Mouse (Mus musculus) kidney, adult 2 months (tissue): ENCODE data around the gene Abcd2. TPM values are rescaled to one million over a fixed set of nuclear protein-coding genes. Genes with fewer than 3 reads are reported as not detected.

ENCODE experiments used
- DNase-seq: peaks from one replicate; pipeline ENCODE4 v3.0.0; 2021
- H3K27ac ChIP-seq: fragments of 200-500 bp; 2 replicates; pipeline ENCODE4 v1.5.1; 2012; ENCODE audit warnings: low read depth, low read length, control low read depth, inconsistent platforms; ENCODE audit not compliant: insufficient read depth
- H3K27me3 ChIP-seq: fragments of 200-500 bp; replicated peaks from 2 replicates; pipeline ENCODE4 v1.6.1; 2012; ENCODE audit warnings: mild to moderate bottlenecking, moderate library complexity, low read length, inconsistent platforms; ENCODE audit not compliant: control insufficient read depth, insufficient read depth
- H3K36me3 ChIP-seq: fragments of 200-500 bp; 2 replicates; pipeline ENCODE4 v1.6.1; 2012; ENCODE audit warnings: mild to moderate bottlenecking, moderate library complexity, low read length, inconsistent platforms; ENCODE audit not compliant: control insufficient read depth, insufficient read depth
- H3K4me1 ChIP-seq: fragments of 200-500 bp; 2 replicates; pipeline ENCODE4 v1.6.1; 2011; ENCODE audit warnings: low read length; ENCODE audit not compliant: control insufficient read depth, insufficient read depth
- H3K4me3 ChIP-seq: fragments of 200-500 bp; 2 replicates; pipeline ENCODE4 v1.5.1; 2011; ENCODE audit warnings: mild to moderate bottlenecking, low read depth, low read length, control low read depth; ENCODE audit not compliant: insufficient read depth
- CTCF ChIP-seq: fragments of 200-500 bp; conservative IDR thresholded peaks from 2 replicates; pipeline ENCODE4 v1.5.1; 2011; ENCODE audit warnings: low read depth, mild to moderate bottlenecking, control low read depth, low read length, moderate library complexity, mixed read lengths; ENCODE audit not compliant: insufficient read depth, insufficient read length
- POLR2A ChIP-seq: fragments of 200-500 bp; IDR thresholded peaks from one replicate; pipeline ENCODE4 v1.6.1; 2011; ENCODE audit warnings: low read depth, low read length, control low read depth
- WGBS: fragments of 180-500 bp; shearing (Covaris S2); methylation state at CpG from one replicate; pipeline ENCODE4 v1.1.7; 2018; 5-methylcytosine and 5-hydroxymethylcytosine counted together
- polyA plus RNA-seq: library from polyadenylated mRNA; depleted of rRNA; stranded (reverse); fragments of >200 nt; gene quantifications from 2 replicates; pipeline ENCODE4 v1.2.3, GENCODE M21; 2012; rRNA removed

The Abcd2 gene
- polyA plus RNA-seq, 1 experiment = 3.7 TPM

- H3K36me3 ChIP-seq = no peaks in the 10 kb centered on the region
- 63% methylated on average over 14 of the region's 14 CpGs for WGBS
- no peak for TF ChIP-seq CTCF
- TF ChIP-seq POLR2A = no peak
- no peak overlapping the region for H3K27ac ChIP-seq
- no peaks in the 10 kb centered on the region for H3K27me3 ChIP-seq
- no peak for DNase-seq
- no peak overlapping the region for H3K4me3 ChIP-seq
- no peaks in the 10 kb centered on the region for H3K4me1 ChIP-seq
Observed at GRCm38 (mm10) chr15:91103814-91104213, 87.8 kb downstream of the Abcd2 start.

- no peaks in the 10 kb centered on the region for H3K27me3 ChIP-seq
- DNase-seq = no peak
- H3K4me1 ChIP-seq = no peaks in the 10 kb centered on the region
- H3K36me3 ChIP-seq = no peaks in the 10 kb centered on the region
- no peak overlapping the region for H3K27ac ChIP-seq
- no peak overlapping the region for H3K4me3 ChIP-seq
- WGBS = 89% methylated on average over 8 of the region's 8 CpGs
- TF ChIP-seq CTCF (no peak), POLR2A (no peak)
Observed at GRCm38 (mm10) chr15:91103305-91103704, 88.3 kb downstream of the Abcd2 start.

GRCm38 (mm10) chr15:91096606-91097005 lies 95.0 kb downstream of the Abcd2 start:
- 88% methylated on average over 6 of the region's 6 CpGs for WGBS
- no peak for TF ChIP-seq POLR2A
- TF ChIP-seq CTCF = no peak
- DNase-seq = no peak
- Histone ChIP-seq H3K4me3 (no peak overlapping the region), H3K27me3 (no peaks in the 10 kb centered on the region), H3K27ac (no peak overlapping the region), H3K4me1 (no peaks in the 10 kb centered on the region), H3K36me3 (no peaks in the 10 kb centered on the region)

Other genes starting within 250 kb of the Abcd2 start
- gene Kif21a, start 141.9 kb downstream of the Abcd2 start, polyA plus RNA-seq = 18.5 and 24.2 TPM in 2 replicates
- gene CN725425, start 7.7 kb upstream of the Abcd2 start, polyA plus RNA-seq = not detected in 2 replicates